Comparison of ENCODE assay signal across 8 mouse cellular contexts in genomic region chr10:78298651-78299644, GRCm38 (mm10). TPM values are rescaled to one million over a fixed set of nuclear protein-coding genes. Genes with fewer than 3 reads are reported as not detected.
DNase-seq lines count a peak whose midpoint lies in the region; ATAC-seq and TF ChIP-seq lines count a peak whose summit lies in the region.

No protein-coding gene starts in this region.

- intact Hi-C loops in gastrocnemius, adult 2 months (cut with DNase I) = no loop called here
- intact Hi-C loops in gastrocnemius, postnatal 14 days (cut with DNase I; ENCODE audit: low total_unique reads) = no loop called here

- no peaks in the 10 kb centered on the region for H3K36me3 ChIP-seq in liver, embryonic 12.5 days
- no peaks in the 10 kb centered on the region for H3K36me3 ChIP-seq in liver, embryonic 11.5 days (ENCODE audit: control insufficient read depth, insufficient read depth, low read length)
- 0 out of 2 replicates have a peak, but pooled peaks cover 3% of the 10 kb centered on the region for H3K36me3 ChIP-seq in limb, embryonic 10.5 days

- H3K4me1 ChIP-seq in liver, embryonic 12.5 days = peaks cover 28% of the 10 kb centered on the region
- no peaks in the 10 kb centered on the region for H3K4me1 ChIP-seq in liver, embryonic 11.5 days (replicated peaks; ENCODE audit: control insufficient read depth, insufficient read depth, low read length)
- peaks cover 29% of the 10 kb centered on the region for H3K4me1 ChIP-seq in limb, embryonic 10.5 days

- 72% methylated on average over 8 of the region's 8 CpGs for WGBS in liver, embryonic 12.5 days (ENCODE audit: insufficient replicate concordance)
- WGBS in liver, embryonic 11.5 days = 85% methylated on average over 8 of the region's 8 CpGs
- 90% methylated on average over 8 of the region's 8 CpGs for WGBS in limb, embryonic 10.5 days

- H3K27ac ChIP-seq in gastrocnemius, adult 2 months = peak overlapping the region; percentile 92
- peak overlapping the region; percentile 39; the same call in 1 of the 2 replicates for H3K27ac ChIP-seq in liver, embryonic 12.5 days
- H3K27ac ChIP-seq in liver, embryonic 11.5 days (ENCODE audit: low read depth, low read length) = no peak overlapping the region
- 0 out of 2 replicates have a peak overlapping the region, but pooled peaks have one; percentile 71 for H3K27ac ChIP-seq in limb, embryonic 10.5 days

- H3K4me3 ChIP-seq in gastrocnemius, adult 2 months = no peak overlapping the region; the same call in 1 of the 2 replicates
- no peak overlapping the region for H3K4me3 ChIP-seq in liver, embryonic 12.5 days
- no peak overlapping the region for H3K4me3 ChIP-seq in liver, embryonic 11.5 days (ENCODE audit: low read depth, low read length)
- no peak overlapping the region for H3K4me3 ChIP-seq in limb, embryonic 10.5 days

- DNase-seq in gastrocnemius, adult 2 months = no peak
- no peak for DNase-seq in gastrocnemius, postnatal 14 days
- no peak for DNase-seq in liver, embryonic 11.5 days (ENCODE audit: low spot score)
- DNase-seq in limb, embryonic 10.5 days (ENCODE audit: low spot score) = no peak
- peak; percentile 21 to 55 for DNase-seq in thymus, adult 18-20 months
- DNase-seq in gastrocnemius, adult 18-20 months (ENCODE audit: low spot score) = no peak
- no peak for DNase-seq in right cerebral cortex, postnatal 25 days

- H3K9ac ChIP-seq in liver, embryonic 12.5 days = no peak overlapping the region
- H3K9ac ChIP-seq in liver, embryonic 11.5 days (ENCODE audit: low read depth, low read length) = no peak overlapping the region

- no peaks in the 10 kb centered on the region for H3K9me3 ChIP-seq in liver, embryonic 12.5 days (replicated peaks)
- no peaks in the 10 kb centered on the region for H3K9me3 ChIP-seq in liver, embryonic 11.5 days (ENCODE audit: control insufficient read depth, low read length)
- no peaks in the 10 kb centered on the region for H3K9me3 ChIP-seq in limb, embryonic 10.5 days (replicated peaks)

- no peak overlapping the region; the same call in 1 of the 2 replicates for H3K4me2 ChIP-seq in liver, embryonic 12.5 days
- no peak overlapping the region for H3K4me2 ChIP-seq in liver, embryonic 11.5 days

- no peak for TF ChIP-seq CTCF in gastrocnemius, adult 2 months (IDR thresholded peaks at IDR 0.05)

- no peaks in the 10 kb centered on the region for H3K27me3 ChIP-seq in liver, embryonic 12.5 days (replicated peaks)
- no peaks in the 10 kb centered on the region for H3K27me3 ChIP-seq in liver, embryonic 11.5 days (replicated peaks; ENCODE audit: control insufficient read depth, insufficient read depth, low read length)
- H3K27me3 ChIP-seq in limb, embryonic 10.5 days (ENCODE audit: low read depth, poor library complexity, severe bottlenecking) = no peaks in the 10 kb centered on the region

- no peak for ATAC-seq in liver, embryonic 12.5 days
- no peak for ATAC-seq in liver, embryonic 11.5 days (replicated peaks; ENCODE audit: low FRiP score)

RNA-seq across cellular contexts. Expression of gene Agpat3, which starts 53.3 kb away (rescaled TPM):
- 100 to 1,000 TPM; 108 to 135 TPM for total RNA-seq in gastrocnemius, adult 2 months (2021)
- total RNA-seq in gastrocnemius, postnatal 14 days (2021) = 100 to 1,000 TPM; 160 to 164 TPM
- polyA plus RNA-seq in liver, embryonic 12.5 days (2016; fragmentation: Nextera tagmentation; extraction: Ambion mirVana) = 25.3 and 25.7 TPM in 2 replicates
- 28.7 and 32.8 TPM in 2 replicates for polyA plus RNA-seq in liver, embryonic 11.5 days (2014; fragmentation: Nextera tagmentation; extraction: Ambion mirVana)
- 38.7 and 38.8 TPM in 2 replicates for polyA plus RNA-seq in limb, embryonic 10.5 days (2016; fragmentation: Nextera tagmentation; extraction: Ambion mirVana)
- total RNA-seq in gastrocnemius, adult 18-20 months (2021) = 100 to 1,000 TPM; 115 to 118 TPM

RNA-seq across cellular contexts. Expression of gene Trappc10, which starts 54.5 kb away (rescaled TPM):
- 10 to 100 TPM; 37.9 to 40.1 TPM for total RNA-seq in gastrocnemius, adult 2 months (2021)
- total RNA-seq in gastrocnemius, postnatal 14 days (2021) = 10 to 100 TPM; 30.3 to 31.7 TPM
- polyA plus RNA-seq in liver, embryonic 12.5 days (2016; fragmentation: Nextera tagmentation; extraction: Ambion mirVana) = 21.9 and 24.5 TPM in 2 replicates
- 13.3 and 14.3 TPM in 2 replicates for polyA plus RNA-seq in liver, embryonic 11.5 days (2014; fragmentation: Nextera tagmentation; extraction: Ambion mirVana)
- polyA plus RNA-seq in limb, embryonic 10.5 days (2016; fragmentation: Nextera tagmentation; extraction: Ambion mirVana) = 10.3 and 13.1 TPM in 2 replicates
- 10 to 100 TPM; 37.9 to 41.4 TPM for total RNA-seq in gastrocnemius, adult 18-20 months (2021)

Comparison
In these comparisons a context has a peak if more than half of its experiments do, and no peak if none do; other contexts are left out.
1. DNase-seq: peak in thymus, adult 18-20 months (2 of 2); none in gastrocnemius, adult 2 months (single experiment), gastrocnemius, postnatal 14 days (single experiment), liver, embryonic 11.5 days (single experiment), limb, embryonic 10.5 days (single experiment), gastrocnemius, adult 18-20 months (single experiment) and right cerebral cortex, postnatal 25 days (single experiment).